Mouse (Mus musculus) liver, embryonic 14.5 days (tissue): Measurements from ENCODE around the gene Zswim5. TPM values are rescaled to one million over a fixed set of nuclear protein-coding genes. Genes with fewer than 3 reads are reported as not detected.

Experiments
- ATAC-seq: fragments of 200-750 bp; cut with Nextera tagmentation; 2 replicates; pipeline ENCODE4 v1.8.0; 2017; ENCODE audit warnings: moderate number of reproducible peaks, mild to moderate bottlenecking, moderate library complexity; ENCODE audit not compliant: insufficient read depth
- DNase-seq, 3 experiments: peaks; one replicate each; pipeline ENCODE4 v3.0.0-alpha.2; 2012 to 2013; ENCODE audit warnings: low read depth in 3 of 3, low spot score in 3 of 3
- H3K27ac ChIP-seq: fragments of 300-500 bp; sonication (generic); 2 replicates; pipeline ENCODE4 v1.5.1; 2014; ENCODE audit warnings: moderate library complexity, mild to moderate bottlenecking, control low read depth, inconsistent platforms
- H3K27me3 ChIP-seq: fragments of 300-500 bp; sonication (generic); 2 replicates; pipeline ENCODE4 v1.6.1; 2014; ENCODE audit warnings: mild to moderate bottlenecking, low read length, moderate library complexity; ENCODE audit not compliant: control insufficient read depth, insufficient read depth
- H3K36me3 ChIP-seq: fragments of 300-500 bp; sonication (generic); replicated peaks from 2 replicates; pipeline ENCODE4 v1.6.1; 2014; ENCODE audit warnings: low read depth; ENCODE audit not compliant: control insufficient read depth, insufficient read depth
- H3K4me1 ChIP-seq, 2 experiments: fragments of 200-500 bp in 1 of 2; fragments of 300-500 bp in 1 of 2; sonication (generic) in 1 of 2; replicated peaks; 2 replicates each; pipeline ENCODE4 v1.6.1; 2012 to 2014; ENCODE audit warnings: antibody characterized with exemption in 1 of 2, inconsistent platforms in 1 of 2, low read length in 1 of 2; ENCODE audit not compliant: control insufficient read depth in 2 of 2, insufficient read depth in 2 of 2
- H3K4me2 ChIP-seq: fragments of 300-500 bp; sonication (generic); 2 replicates; pipeline ENCODE4 v1.6.1; 2014; ENCODE audit warnings: low read depth, mild to moderate bottlenecking, control low read depth, moderate library complexity
- H3K4me3 ChIP-seq, 2 experiments: fragments of 200-500 bp in 1 of 2; fragments of 300-500 bp in 1 of 2; sonication (generic) in 1 of 2; 2 replicates each; pipeline ENCODE4 v1.5.1; 2012 to 2014; ENCODE audit warnings: low read depth in 2 of 2, low read length in 2 of 2, mild to moderate bottlenecking in 2 of 2, control low read depth in 1 of 2, inconsistent platforms in 1 of 2, moderate library complexity in 1 of 2; ENCODE audit not compliant: insufficient read depth in 1 of 2
- H3K9ac ChIP-seq: fragments of 300-500 bp; sonication (generic); replicated peaks from 2 replicates; pipeline ENCODE4 v1.6.1; 2014; ENCODE audit warnings: mild to moderate bottlenecking, control low read depth, moderate library complexity
- H3K9me3 ChIP-seq: fragments of 300-500 bp; sonication (generic); 2 replicates; pipeline ENCODE4 v1.6.1; 2016; ENCODE audit warnings: low read length, mixed read lengths; ENCODE audit not compliant: control insufficient read depth
- CTCF ChIP-seq: IDR thresholded peaks from 2 replicates; pipeline ENCODE4 v1.5.1; 2016; ENCODE audit warnings: antibody characterized with exemption, low read depth, control low read depth
- EP300 ChIP-seq: IDR thresholded peaks from 2 replicates; pipeline ENCODE4 v1.6.1; 2016; ENCODE audit warnings: antibody characterized with exemption, low read depth
- WGBS: fragments of 180-500 bp; shearing (Covaris S2); extraction: QIAGEN DNeasy Blood & Tissue Kit; methylation state at CpG from one replicate; pipeline ENCODE4 v1.1.7; 2014; ENCODE audit not compliant: insufficient replicate concordance; 5-methylcytosine and 5-hydroxymethylcytosine counted together
- polyA plus RNA-seq, 2 experiments: library from polyadenylated mRNA; depleted of rRNA in 1 of 2; stranded (reverse) in 1 of 2; unstranded in 1 of 2; fragments of >200 nt; fragmentation: Nextera tagmentation in 1 of 2; extraction: Ambion mirVana in 1 of 2; gene quantifications; 2 replicates each; pipeline versions ENCODE4 v1.2.1 to v1.2.3; 2012 to 2014

Zswim5 gene
- polyA plus RNA-seq, 2 experiments, result 0.04 to 0.06 TPM

- Histone ChIP-seq H3K4me3 (no peak overlapping the region), H3K27ac (no peak overlapping the region), H3K4me1 (no peaks in the 10 kb centered on the region), H3K36me3 (no peaks in the 10 kb centered on the region), H3K4me2 (no peak overlapping the region), H3K27me3 (peaks cover 6% of the 10 kb centered on the region), H3K9ac (no peak overlapping the region), H3K9me3 (no peaks in the 10 kb centered on the region)
- no peak for TF ChIP-seq CTCF
- no peak for TF ChIP-seq EP300
- WGBS, result 60% methylated on average over 6 of the region's 6 CpGs
- no peak for DNase-seq
- ATAC-seq, result no peak
These were observed 36.3 kb upstream of the Zswim5 start for GRCm38 (mm10) chr4:116840841-116841240.

DNA sequence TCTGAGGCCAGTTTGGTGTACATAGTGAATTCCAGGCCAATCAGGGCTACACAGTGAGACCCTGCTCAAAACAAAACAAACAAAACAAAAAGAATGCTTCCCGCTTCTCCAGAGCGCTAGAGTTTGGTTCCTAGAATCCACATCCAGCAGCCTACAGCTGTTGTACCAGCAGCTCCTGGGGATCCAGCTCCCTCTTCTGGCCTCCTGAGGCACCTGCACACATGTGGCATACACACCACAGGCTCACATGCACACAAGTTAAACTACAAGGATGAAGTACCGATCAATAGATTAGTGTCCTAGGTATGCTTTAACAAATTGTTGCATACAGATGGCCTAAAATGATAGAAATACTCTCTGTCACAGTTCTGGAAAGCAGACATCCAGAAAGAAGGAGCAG lies 32.9 kb upstream of the Zswim5 start:
- H3K27ac ChIP-seq, result no peak overlapping the region
- DNase-seq (no peak), ATAC-seq (no peak)
- 74% methylated on average over 3 of the region's 3 CpGs for WGBS
- H3K4me1 ChIP-seq, result no peaks in the 10 kb centered on the region
- TF ChIP-seq CTCF (peak; percentile 32; the same call in 1 of the 2 replicates), EP300 (no peak)
- no peak overlapping the region for H3K4me3 ChIP-seq
- H3K9me3 ChIP-seq, result no peaks in the 10 kb centered on the region
- no peak overlapping the region for H3K9ac ChIP-seq
- peaks cover 6% of the 10 kb centered on the region for H3K27me3 ChIP-seq
- no peak overlapping the region for H3K4me2 ChIP-seq
- no peaks in the 10 kb centered on the region for H3K36me3 ChIP-seq

DNA sequence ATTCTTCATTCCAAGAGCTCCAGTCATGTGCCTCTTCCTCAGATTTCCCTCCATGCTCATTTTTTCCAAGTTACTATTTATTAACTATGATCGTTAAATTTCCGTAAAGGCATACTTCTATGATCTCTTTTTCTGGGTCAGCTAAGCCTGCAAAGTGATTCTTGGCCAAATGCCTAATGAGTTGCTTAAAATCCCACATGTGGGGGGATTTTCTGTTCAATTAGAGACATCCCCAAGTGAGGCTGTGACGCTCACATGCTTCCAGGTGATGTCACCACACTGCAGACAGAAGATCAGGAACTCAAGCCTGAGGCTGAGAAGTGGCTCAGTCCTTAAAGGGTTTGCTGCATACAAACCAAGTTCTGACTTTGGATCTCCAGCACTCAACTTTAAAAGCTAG lies 27.3 kb upstream of the Zswim5 start:
- Histone ChIP-seq H3K36me3 (no peaks in the 10 kb centered on the region), H3K9me3 (no peaks in the 10 kb centered on the region), H3K4me2 (no peak overlapping the region), H3K27ac (no peak overlapping the region), H3K27me3 (no peaks in the 10 kb centered on the region; the same call in none of the 2 replicates), H3K4me3 (no peak overlapping the region), H3K4me1 (no peaks in the 10 kb centered on the region), H3K9ac (no peak overlapping the region)
- TF ChIP-seq CTCF, result no peak
- TF ChIP-seq EP300, result no peak
- WGBS, result 69% methylated on average over 3 of the region's 3 CpGs
- DNase-seq (no peak), ATAC-seq (no peak)

- H3K4me2 ChIP-seq, result no peak overlapping the region
- H3K9me3 ChIP-seq, result no peaks in the 10 kb centered on the region
- DNase-seq, result no peak
- no peak overlapping the region for H3K9ac ChIP-seq
- TF ChIP-seq CTCF (no peak), EP300 (no peak)
- H3K4me1 ChIP-seq, result no peaks in the 10 kb centered on the region
- no peak overlapping the region for H3K27ac ChIP-seq
- ATAC-seq, result no peak
- no peak overlapping the region for H3K4me3 ChIP-seq
- WGBS, result 21% methylated on average over 2 of the region's 2 CpGs
- H3K36me3 ChIP-seq, result no peaks in the 10 kb centered on the region
- no peaks in the 10 kb centered on the region; the same call in none of the 2 replicates for H3K27me3 ChIP-seq
These were observed 22.9 kb upstream of the Zswim5 start for GRCm38 (mm10) chr4:116854286-116854685.

GRCm38 (mm10) chr4:116857203-116857602 lies 20.0 kb upstream of the Zswim5 start:
- no peak for TF ChIP-seq EP300
- no peak for TF ChIP-seq CTCF
- 74% methylated on average over 10 of the region's 10 CpGs for WGBS
- H3K4me3 ChIP-seq, result no peak overlapping the region
- H3K9me3 ChIP-seq, result no peaks in the 10 kb centered on the region
- no peaks in the 10 kb centered on the region; the same call in none of the 2 replicates for H3K27me3 ChIP-seq
- no peaks in the 10 kb centered on the region for H3K4me1 ChIP-seq
- H3K9ac ChIP-seq, result no peak overlapping the region
- H3K36me3 ChIP-seq, result no peaks in the 10 kb centered on the region
- no peak for DNase-seq
- H3K4me2 ChIP-seq, result no peak overlapping the region
- H3K27ac ChIP-seq, result no peak overlapping the region
- no peak for ATAC-seq
